Mouse (Mus musculus): ENCODE measurements around the gene Pdcd2l. TPM values are rescaled to one million over a fixed set of nuclear protein-coding genes. Genes with fewer than 3 reads are reported as not detected.
"Not testable (repeated sequence)": the region's sequence is repeated elsewhere in the genome, so short reads cannot be mapped to it uniquely, and the experiment has no call there.

Gene Pdcd2l
- polyA plus RNA-seq, 1 experiment from 2014 or later = 34.6 TPM

DNA sequence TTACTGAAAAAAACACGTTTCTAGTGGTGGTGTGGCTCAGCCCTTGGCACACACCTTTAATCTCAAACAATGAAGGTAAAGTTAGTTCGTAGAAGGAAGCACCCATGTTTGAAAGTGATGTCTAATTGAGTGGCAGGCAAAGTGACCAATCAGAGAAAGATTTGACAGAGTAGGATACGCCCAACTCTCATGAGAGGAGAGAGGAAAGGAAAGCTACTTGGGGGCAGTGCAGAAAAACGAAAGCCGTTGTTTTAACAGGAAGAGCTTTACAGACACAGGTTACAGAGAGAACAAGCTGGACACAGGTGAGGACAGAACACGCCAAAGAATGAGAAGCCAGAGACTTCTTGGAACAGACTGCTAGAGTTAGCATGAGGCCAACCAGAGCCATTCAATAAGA lies 9.9 kb upstream of the Pdcd2l start:
- Histone ChIP-seq H3K4me1 (replicated peaks; ENCODE audit: control insufficient read depth, insufficient read depth) (no peaks in the 10 kb centered on the region), H3K9ac (ENCODE audit: low read length) (no peak overlapping the region), H3K27ac (replicated peaks) (no peak overlapping the region), H3K4me2 (replicated peaks; ENCODE audit: low read depth) (no peak overlapping the region), H3K27me3 (ENCODE audit: control insufficient read depth, insufficient read depth, low read length) (no peaks in the 10 kb centered on the region), H3K9me3 (ENCODE audit: control insufficient read depth, low read length) (no peaks in the 10 kb centered on the region), H3K36me3 (ENCODE audit: control insufficient read depth, insufficient read depth, low read length) (peaks cover 42% of the 10 kb centered on the region), H3K4me3 (ENCODE audit: low read depth, low read length) (no peak overlapping the region)
- DNase-seq (ENCODE audit: low spot score) (no peak), ATAC-seq (ENCODE audit: low FRiP score, low TSS enrichment) (no peak)
- TF ChIP-seq CTCF (IDR thresholded peaks at IDR 0.05; ENCODE audit: low read depth) (no peak), EP300 (optimal IDR thresholded peaks at IDR 0.05) (no peak)
- 91% methylated on average over 6 of the region's 6 CpGs for WGBS

DNA sequence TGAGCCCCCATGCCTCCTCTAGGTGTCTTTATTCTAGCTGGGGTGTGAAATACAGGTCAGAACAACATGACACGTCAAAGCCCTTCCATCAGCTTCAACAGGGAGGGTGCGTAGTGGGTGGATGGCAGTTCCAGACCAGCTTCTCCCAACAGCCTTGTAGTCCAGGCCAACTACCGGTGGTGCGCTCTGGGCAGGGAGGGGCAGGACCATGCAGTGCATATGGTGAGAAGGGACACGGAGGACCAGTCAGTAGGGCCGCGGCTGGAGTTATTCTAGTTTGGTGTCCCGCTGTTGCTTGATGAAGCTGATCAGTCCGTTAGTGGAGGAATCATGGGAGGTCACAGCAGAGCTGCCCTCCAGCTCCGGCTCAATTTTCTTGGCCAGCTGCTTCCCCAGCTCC lies 5.7 kb upstream of the Pdcd2l start:
- not testable (repeated sequence) for H3K9me3 ChIP-seq (ENCODE audit: control insufficient read depth, low read length); ATAC-seq (ENCODE audit: low FRiP score, low TSS enrichment); H3K4me1 ChIP-seq (replicated peaks; ENCODE audit: control insufficient read depth, insufficient read depth); DNase-seq (ENCODE audit: low spot score); H3K9ac ChIP-seq (ENCODE audit: low read length); H3K4me3 ChIP-seq (ENCODE audit: low read depth, low read length); H3K4me2 ChIP-seq (replicated peaks; ENCODE audit: low read depth); H3K27me3 ChIP-seq (ENCODE audit: control insufficient read depth, insufficient read depth, low read length); H3K27ac ChIP-seq (replicated peaks)
- 84% methylated on average over 8 of the region's 10 CpGs for WGBS
- H3K36me3 ChIP-seq (ENCODE audit: control insufficient read depth, insufficient read depth, low read length) = peaks cover 21% of the 10 kb centered on the region

DNA sequence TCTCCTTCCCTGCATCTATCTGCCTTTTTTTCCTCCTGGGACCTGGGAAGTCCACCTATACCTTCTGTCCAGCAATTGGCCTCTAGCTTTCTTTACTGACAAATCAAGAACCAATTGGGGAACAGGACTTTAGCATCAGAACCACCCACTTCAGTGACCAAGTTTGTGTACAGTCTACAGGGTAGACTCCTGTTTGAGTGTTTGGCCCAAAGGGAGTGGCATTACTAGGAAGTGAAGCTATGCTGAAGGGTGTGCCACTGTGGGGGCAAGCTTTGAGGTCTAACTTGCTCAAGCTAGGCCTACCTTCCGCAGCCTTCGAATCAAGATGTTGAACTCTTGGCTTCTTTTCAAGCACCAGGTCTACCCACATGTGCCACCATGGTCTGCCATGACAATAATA lies 4.4 kb upstream of the Pdcd2l start:
- TF ChIP-seq EP300 (optimal IDR thresholded peaks at IDR 0.05) (no peak), CTCF (IDR thresholded peaks at IDR 0.05; ENCODE audit: low read depth) (no peak)
- peak; percentile 49 for DNase-seq (ENCODE audit: low spot score)
- no peak overlapping the region for H3K4me3 ChIP-seq (ENCODE audit: low read depth, low read length)
- H3K4me1 ChIP-seq (replicated peaks; ENCODE audit: control insufficient read depth, insufficient read depth) = no peaks in the 10 kb centered on the region
- no peak overlapping the region for H3K4me2 ChIP-seq (replicated peaks; ENCODE audit: low read depth)
- ATAC-seq (ENCODE audit: low FRiP score, low TSS enrichment) = peak; percentile 82
- H3K36me3 ChIP-seq (ENCODE audit: control insufficient read depth, insufficient read depth, low read length) = peaks cover 13% of the 10 kb centered on the region
- 100% methylated on average over 2 of the region's 2 CpGs for WGBS
- H3K27ac ChIP-seq (replicated peaks) = peak overlapping the region; percentile 24; the same call in 1 of the 2 replicates
- H3K9ac ChIP-seq (ENCODE audit: low read length) = no peak overlapping the region
- no peaks in the 10 kb centered on the region for H3K27me3 ChIP-seq (ENCODE audit: control insufficient read depth, insufficient read depth, low read length)
- no peaks in the 10 kb centered on the region for H3K9me3 ChIP-seq (ENCODE audit: control insufficient read depth, low read length)

DNA sequence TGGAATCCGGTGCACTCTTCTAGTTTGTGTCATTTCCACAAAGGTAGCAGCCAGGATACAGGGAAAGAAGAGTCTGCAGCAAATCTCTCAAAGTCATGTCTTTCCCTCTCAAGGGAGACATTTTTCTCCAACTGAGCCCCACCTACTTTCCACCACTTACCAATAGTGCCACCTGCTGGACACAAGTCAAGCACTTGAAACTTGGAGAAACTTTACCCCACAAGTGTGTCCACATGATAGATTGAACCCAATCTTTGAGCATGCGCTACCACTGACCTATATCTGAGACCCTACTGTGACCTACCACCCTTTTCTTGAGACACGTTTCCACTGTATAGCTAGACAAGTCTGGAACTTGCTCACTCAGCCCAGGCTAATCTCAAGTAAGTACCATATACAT lies 1.9 kb upstream of the Pdcd2l start:
- H3K9ac ChIP-seq (ENCODE audit: low read length) = no peak overlapping the region
- H3K27ac ChIP-seq (replicated peaks) = no peak overlapping the region
- ATAC-seq (ENCODE audit: low FRiP score, low TSS enrichment) (0 out of 2 replicates have a peak, but pooled peaks have one; percentile 7), DNase-seq (ENCODE audit: low spot score) (peak; percentile 51)
- H3K4me3 ChIP-seq (ENCODE audit: low read depth, low read length) = no peak overlapping the region
- WGBS = 39% methylated on average over 3 of the region's 3 CpGs
- no peaks in the 10 kb centered on the region for H3K4me1 ChIP-seq (replicated peaks; ENCODE audit: control insufficient read depth, insufficient read depth)
- H3K27me3 ChIP-seq (ENCODE audit: control insufficient read depth, insufficient read depth, low read length) = no peaks in the 10 kb centered on the region
- no peaks in the 10 kb centered on the region for H3K9me3 ChIP-seq (ENCODE audit: control insufficient read depth, low read length)
- TF ChIP-seq EP300 (optimal IDR thresholded peaks at IDR 0.05) = no peak
- peak; percentile 76 for TF ChIP-seq CTCF (IDR thresholded peaks at IDR 0.05; ENCODE audit: low read depth)
- no peak overlapping the region for H3K4me2 ChIP-seq (replicated peaks; ENCODE audit: low read depth)
- H3K36me3 ChIP-seq (ENCODE audit: control insufficient read depth, insufficient read depth, low read length) = peaks cover under 1% of the 10 kb centered on the region; the same call in 1 of the 2 replicates

DNA sequence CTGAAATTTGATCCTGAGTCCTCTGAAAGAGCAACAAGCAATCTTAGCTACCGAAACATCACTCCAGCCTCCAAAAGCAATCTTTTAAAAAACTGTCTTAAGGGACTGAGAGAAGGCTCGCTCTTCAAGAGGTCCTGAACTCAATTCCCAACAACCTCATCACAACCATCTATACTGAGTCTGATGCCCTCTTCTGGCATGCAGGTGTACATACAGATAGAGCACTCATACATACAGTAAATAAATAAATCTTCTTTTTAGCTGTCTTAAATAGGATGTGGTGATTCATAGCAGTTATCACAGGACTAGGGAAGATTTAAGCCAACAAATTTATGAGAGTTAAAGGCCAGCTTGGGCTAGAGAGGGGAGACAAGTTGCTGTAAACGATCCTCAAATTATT lies 829 bp downstream of the Pdcd2l start:
- peak overlapping the region; percentile 73 for H3K4me2 ChIP-seq (replicated peaks; ENCODE audit: low read depth)
- H3K4me3 ChIP-seq (ENCODE audit: low read depth, low read length) = peak overlapping the region; percentile 98
- no peaks in the 10 kb centered on the region for H3K27me3 ChIP-seq (ENCODE audit: control insufficient read depth, insufficient read depth, low read length)
- ATAC-seq (ENCODE audit: low FRiP score, low TSS enrichment) = peak; percentile 50; the same call in 1 of the 2 replicates
- 47% methylated on average over 3 of the region's 3 CpGs for WGBS
- peak; percentile 69 for TF ChIP-seq CTCF (IDR thresholded peaks at IDR 0.05; ENCODE audit: low read depth)
- no peak for TF ChIP-seq EP300 (optimal IDR thresholded peaks at IDR 0.05)
- H3K9me3 ChIP-seq (ENCODE audit: control insufficient read depth, low read length) = no peaks in the 10 kb centered on the region
- no peaks in the 10 kb centered on the region for H3K4me1 ChIP-seq (replicated peaks; ENCODE audit: control insufficient read depth, insufficient read depth)
- H3K9ac ChIP-seq (ENCODE audit: low read length) = peak overlapping the region; percentile 95
- peak overlapping the region; percentile 89; the same call in 1 of the 2 replicates for H3K27ac ChIP-seq (replicated peaks)
- peaks cover 7% of the 10 kb centered on the region for H3K36me3 ChIP-seq (ENCODE audit: control insufficient read depth, insufficient read depth, low read length)
- no peak for DNase-seq (ENCODE audit: low spot score)

DNA sequence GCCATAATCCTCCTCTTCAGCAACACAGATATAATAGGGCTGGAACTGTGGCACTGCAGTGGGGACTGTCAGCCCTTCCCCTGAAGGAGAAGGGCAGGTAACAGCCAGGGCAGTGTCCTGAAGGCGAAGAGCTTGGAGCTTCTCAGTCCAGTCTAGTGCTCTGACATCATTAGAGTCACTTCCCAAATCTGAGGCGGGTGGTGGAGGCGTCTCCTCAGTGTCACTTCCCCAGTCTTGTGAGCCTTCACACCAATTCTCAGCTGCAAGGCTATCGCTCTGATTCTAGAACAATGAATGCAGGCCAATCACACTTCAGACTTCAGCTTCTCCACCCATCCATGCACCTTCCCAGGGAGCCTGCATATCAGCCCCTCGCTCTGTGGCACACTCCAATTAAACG lies 3.6 kb downstream of the Pdcd2l start:
- H3K27me3 ChIP-seq (ENCODE audit: control insufficient read depth, insufficient read depth, low read length) = no peaks in the 10 kb centered on the region
- TF ChIP-seq EP300 (optimal IDR thresholded peaks at IDR 0.05) (no peak), CTCF (IDR thresholded peaks at IDR 0.05; ENCODE audit: low read depth) (no peak)
- no peak overlapping the region for H3K4me2 ChIP-seq (replicated peaks; ENCODE audit: low read depth)
- WGBS = 91% methylated on average over 6 of the region's 6 CpGs
- no peak overlapping the region for H3K27ac ChIP-seq (replicated peaks)
- H3K4me3 ChIP-seq (ENCODE audit: low read depth, low read length) = no peak overlapping the region
- no peak overlapping the region for H3K9ac ChIP-seq (ENCODE audit: low read length)
- ATAC-seq (ENCODE audit: low FRiP score, low TSS enrichment) (no peak), DNase-seq (ENCODE audit: low spot score) (no peak)
- H3K36me3 ChIP-seq (ENCODE audit: control insufficient read depth, insufficient read depth, low read length) = peaks cover 15% of the 10 kb centered on the region
- no peaks in the 10 kb centered on the region for H3K4me1 ChIP-seq (replicated peaks; ENCODE audit: control insufficient read depth, insufficient read depth)
- H3K9me3 ChIP-seq (ENCODE audit: control insufficient read depth, low read length) = no peaks in the 10 kb centered on the region
